Mouse (Mus musculus) brain, adult 10 weeks (tissue): ENCODE results near the gene Dhx34. TPM values are rescaled to one million over a fixed set of nuclear protein-coding genes. Genes with fewer than 3 reads are reported as not detected.

ENCODE experiments used
- polyA plus RNA-seq: library from polyadenylated mRNA; stranded (reverse); fragments of 350-450 nt; fragmentation: Illumina TruSeq; extraction: RNeasy Lipid Tissue Mini Kit (QIAGEN cat#74804); gene quantifications from one replicate; pipeline ENCODE4 v1.2.3, GENCODE M21; 2015; ENCODE audit warnings: low read depth, low replicate concordance

Dhx34 gene
- polyA plus RNA-seq: 5.7 TPM

DNA sequence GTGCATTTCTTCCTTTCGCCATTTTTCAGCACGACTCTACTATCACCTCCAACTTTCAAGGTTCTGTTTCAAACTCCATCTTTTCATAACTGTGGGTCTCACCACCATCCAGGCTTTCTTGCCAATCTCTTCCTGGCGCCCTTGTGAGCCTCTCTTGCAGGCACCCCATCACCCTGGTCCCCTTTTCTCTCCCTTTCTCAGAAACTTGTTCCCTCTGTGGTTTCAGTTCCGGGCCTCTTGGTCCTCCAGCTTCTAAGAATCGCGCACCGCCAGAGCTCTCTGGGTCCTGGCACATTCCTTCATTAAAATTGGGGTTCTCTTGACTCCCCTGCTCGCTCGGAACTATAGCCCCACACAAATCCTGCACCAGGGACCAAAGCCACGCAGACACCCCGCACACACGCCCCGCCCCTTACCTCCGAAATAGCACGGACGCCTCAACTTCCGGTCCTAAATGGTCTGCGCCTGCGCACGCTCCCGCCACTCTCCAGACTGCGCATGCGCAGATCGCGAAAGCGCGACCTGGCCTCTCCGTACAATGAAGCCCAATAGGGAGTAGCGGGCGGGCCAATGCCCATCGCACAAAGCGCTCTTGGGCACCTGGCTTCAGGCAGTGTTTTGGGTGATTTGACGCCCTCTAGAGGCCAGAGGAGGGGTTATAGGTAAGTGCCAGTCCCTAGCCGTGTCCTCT lies at the start of gene Dhx34:
Dhx34 (minus strand) TSS at position 456 of the 691 bp plus-strand sequence.

DNA sequence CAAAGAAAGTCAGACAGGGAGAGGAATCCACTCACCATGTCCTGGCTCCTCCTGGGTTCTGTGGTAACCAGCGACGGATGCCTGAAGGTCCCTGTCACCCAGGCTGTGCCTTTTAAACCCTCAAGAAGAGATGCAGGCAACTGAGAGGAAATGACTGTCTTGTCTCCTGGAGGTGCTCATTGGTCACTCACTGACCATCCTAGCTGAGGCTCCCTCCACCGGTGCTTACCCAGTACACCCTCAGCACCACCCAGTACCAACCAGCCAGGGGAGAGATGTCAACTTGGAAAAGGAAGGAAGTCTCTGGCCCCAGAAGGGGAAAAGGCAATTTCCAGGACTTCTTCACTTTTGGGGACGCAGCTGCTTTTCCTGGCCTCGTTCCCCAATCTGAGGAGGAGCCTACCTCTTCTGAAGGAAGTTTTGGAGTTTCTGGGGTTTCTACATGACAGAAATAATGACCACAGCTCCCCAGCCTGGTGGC lies 37.3 kb upstream of the Dhx34 start, which contains the start of gene C5ar1:
C5ar1 (minus strand) TSS at position 431 of the 481 bp plus-strand sequence.

DNA sequence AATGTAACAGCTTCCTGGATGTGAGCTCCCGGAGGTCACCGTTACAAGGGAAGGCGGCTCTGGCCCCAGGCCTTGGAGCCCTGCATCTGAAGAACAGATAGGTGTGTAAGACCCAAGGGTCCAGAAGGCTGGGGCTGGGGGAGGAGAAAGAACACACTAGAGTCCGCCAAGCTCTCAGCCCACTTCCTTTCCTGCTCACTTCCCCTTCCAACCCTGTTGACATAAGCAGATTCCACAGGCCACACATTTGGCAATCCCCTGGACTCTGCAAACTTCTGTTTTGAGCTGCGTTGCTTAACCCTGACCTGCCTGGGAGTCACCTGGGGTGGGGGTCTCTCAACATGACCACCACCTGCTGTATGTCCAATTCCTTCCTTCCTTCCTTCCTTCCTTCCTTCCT lies 22.2 kb upstream of the Dhx34 start, which contains the start of gene C5ar2:
C5ar2 (minus strand) TSS at position 88 of the 400 bp plus-strand sequence.

DNA sequence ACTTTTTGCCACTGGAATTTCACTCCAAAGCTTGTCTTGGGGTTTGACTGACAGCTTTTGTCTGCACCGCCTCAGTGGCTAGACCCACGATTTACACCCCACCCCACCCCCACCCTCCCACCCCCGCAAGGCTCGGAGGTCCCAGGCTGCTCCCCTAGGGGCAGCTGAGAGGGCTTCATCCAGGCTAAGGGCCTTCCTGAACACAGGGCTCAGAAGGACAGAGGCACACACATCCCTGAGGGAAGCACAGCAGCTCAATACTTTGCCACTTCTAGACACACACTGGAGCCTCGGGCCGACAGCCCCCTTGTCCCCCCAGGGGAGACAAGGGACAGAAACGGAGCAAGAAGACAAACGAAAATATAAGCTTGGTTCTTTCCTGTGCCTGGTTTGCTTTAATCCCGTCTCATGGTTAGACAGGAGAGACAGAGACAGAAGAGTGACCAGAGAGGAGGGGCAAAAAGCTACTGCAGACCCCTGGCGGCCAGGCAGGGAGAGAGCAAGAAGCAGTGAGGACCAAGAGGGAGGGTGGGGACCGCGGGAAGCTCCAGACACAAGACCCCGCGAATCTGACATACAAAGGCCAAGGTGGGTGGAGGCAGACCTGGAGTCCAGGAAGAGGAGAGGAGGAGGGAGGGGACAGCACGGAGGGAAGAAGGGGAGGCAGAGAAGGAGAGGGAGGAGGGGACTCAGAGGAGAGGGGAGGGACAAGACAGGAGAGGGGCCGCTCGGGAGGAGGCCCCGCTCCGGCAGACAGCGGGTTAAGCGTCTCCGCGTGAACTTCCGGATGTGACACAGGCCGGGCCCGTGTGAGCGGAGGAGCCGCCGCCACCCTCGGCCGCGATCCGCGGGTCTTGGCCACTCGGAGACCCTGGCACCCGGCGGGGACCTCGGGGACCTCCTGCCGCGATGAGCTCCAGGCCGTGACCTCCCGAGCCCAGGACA lies 47.0 kb downstream of the Dhx34 start, which contains the start of gene Meis3:
Meis3 (plus strand) TSS at position 494 of the 945 bp plus-strand sequence.

Other genes starting within 250 kb of the Dhx34 start
- 7.0 TPM for gene Bicra, start 174.1 kb downstream of the Dhx34 start, polyA plus RNA-seq
- gene Zfp541, start 160.2 kb downstream of the Dhx34 start, polyA plus RNA-seq: 0.37 TPM
- 270 TPM for gene Napa, start 123.6 kb downstream of the Dhx34 start, polyA plus RNA-seq
- 35.9 TPM for gene Kptn, start 102.1 kb downstream of the Dhx34 start, polyA plus RNA-seq
- gene Slc8a2, start 92.2 kb downstream of the Dhx34 start, polyA plus RNA-seq: 115 TPM
- 45.1 TPM for gene Meis3, start 46.9 kb downstream of the Dhx34 start, polyA plus RNA-seq
- 0.58 TPM for gene C5ar2, start 22.1 kb upstream of the Dhx34 start, polyA plus RNA-seq
- 0.92 TPM for gene C5ar1, start 37.5 kb upstream of the Dhx34 start, polyA plus RNA-seq
- 30.5 TPM for gene Inafm1, start 51.6 kb upstream of the Dhx34 start, polyA plus RNA-seq
- 73.0 TPM for gene Ccdc9, start 64.8 kb upstream of the Dhx34 start, polyA plus RNA-seq
- 4.6 TPM for gene Bbc3, start 86.4 kb upstream of the Dhx34 start, polyA plus RNA-seq
- 109 TPM for gene Sae1, start 165.8 kb upstream of the Dhx34 start, polyA plus RNA-seq
- 19.6 TPM for gene Zc3h4, start 178.9 kb upstream of the Dhx34 start, polyA plus RNA-seq
- gene Tmem160, start 230.7 kb upstream of the Dhx34 start, polyA plus RNA-seq: 66.1 TPM